Mouse (Mus musculus): Measurements from ENCODE around the gene 1700020D05Rik. TPM values are rescaled to one million over a fixed set of nuclear protein-coding genes. Genes with fewer than 3 reads are reported as not detected.
A peak's percentile ranks its signal among the peaks of the same experiment; 100 is the strongest.

The 1700020D05Rik gene
- total and polyA plus RNA-seq, 3 experiments, result 0.23 to 0.34 TPM; not detected in 1

DNA sequence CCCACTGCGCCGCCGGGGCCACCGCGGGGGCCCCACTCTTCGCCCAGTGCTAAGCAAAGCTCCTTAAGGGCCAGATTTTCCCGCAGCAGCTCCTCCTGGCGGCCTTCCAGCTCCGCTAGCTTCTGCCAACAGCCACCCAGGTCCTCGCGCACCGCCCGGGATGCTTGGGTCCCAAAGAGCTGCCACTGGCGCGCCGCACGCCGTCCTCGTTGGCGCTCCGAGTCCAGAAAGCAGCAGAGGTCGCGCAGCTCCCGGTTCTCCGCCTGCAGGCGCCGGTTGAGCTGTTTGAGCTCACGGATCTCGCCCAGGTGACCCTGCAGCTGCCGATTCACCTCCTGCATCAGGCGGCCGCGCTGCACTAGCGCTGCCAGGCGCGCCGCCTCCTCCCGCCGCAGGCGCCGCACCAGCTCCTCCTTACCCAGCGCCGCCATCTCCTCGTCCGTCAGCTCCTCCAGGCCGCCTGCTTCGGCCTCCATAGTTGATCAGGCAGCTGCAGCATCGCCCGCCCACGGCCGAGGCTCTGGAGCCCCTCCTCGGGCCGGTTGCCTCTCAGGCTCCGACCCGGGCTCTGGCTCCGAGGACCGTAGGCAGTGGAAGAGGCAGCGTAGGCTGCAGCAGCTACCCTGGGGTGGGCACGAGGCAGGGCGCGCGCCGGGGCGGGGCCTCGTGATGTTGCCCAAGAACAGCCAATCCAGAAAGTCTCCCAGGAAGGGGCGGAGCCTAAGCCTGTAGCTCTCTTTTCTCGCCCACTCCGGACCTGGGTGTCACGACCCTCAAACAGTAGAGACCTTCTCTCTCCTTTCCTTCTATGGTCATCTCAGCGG is 46.5 kb downstream of the 1700020D05Rik start (continued):
- no peak for TF ChIP-seq IRF4 (IDR thresholded peaks at IDR 0.05; ENCODE audit: low read depth, low read length)
- TF ChIP-seq RCOR1 (conservative IDR thresholded peaks at IDR 0.05; ENCODE audit: low read depth, low read length), result no peak
- no peak for TF ChIP-seq RAD21 (IDR thresholded peaks at IDR 0.05; ENCODE audit: low read depth, low read length)
- TF ChIP-seq HCFC1 (IDR thresholded peaks at IDR 0.05; ENCODE audit: low read depth, low read length), result no peak; the same call in 1 of the 2 replicates
- TF ChIP-seq NRF1 (IDR thresholded peaks at IDR 0.05; ENCODE audit: low read depth, low read length), result peak; percentile 23; the same call in 1 of the 2 replicates
- peak; percentile 66 for TF ChIP-seq TBP (conservative IDR thresholded peaks at IDR 0.05; ENCODE audit: low read depth, low read length)
- no peak for TF ChIP-seq ZC3H11A (IDR thresholded peaks at IDR 0.05; ENCODE audit: low read depth, low read length)
- TF ChIP-seq SIN3A (IDR thresholded peaks at IDR 0.05; ENCODE audit: low read length), result no peak
- TF ChIP-seq USF2 (conservative IDR thresholded peaks at IDR 0.05; ENCODE audit: low read depth, low read length), result no peak
- peak; percentile 36; the same call in 1 of the 2 replicates for TF ChIP-seq TCF12 (IDR thresholded peaks at IDR 0.05; ENCODE audit: low read depth, low read length)
- TF ChIP-seq PAX5 (IDR thresholded peaks at IDR 0.05; ENCODE audit: low read length), result no peak
- no peak for TF ChIP-seq CHD2 (IDR thresholded peaks at IDR 0.05; ENCODE audit: low read length)
- no peak for TF ChIP-seq ZKSCAN1 (IDR thresholded peaks at IDR 0.05; ENCODE audit: borderline replicate concordance, low read depth, low read length)
- peak; percentile 66; the same call in 1 of the 2 replicates for TF ChIP-seq MXI1 (IDR thresholded peaks at IDR 0.05; ENCODE audit: low read depth, low read length)
- no peak; the same call in 1 of the 2 replicates for TF ChIP-seq BHLHE40 (IDR thresholded peaks at IDR 0.05; ENCODE audit: low read depth, low read length)

DNA sequence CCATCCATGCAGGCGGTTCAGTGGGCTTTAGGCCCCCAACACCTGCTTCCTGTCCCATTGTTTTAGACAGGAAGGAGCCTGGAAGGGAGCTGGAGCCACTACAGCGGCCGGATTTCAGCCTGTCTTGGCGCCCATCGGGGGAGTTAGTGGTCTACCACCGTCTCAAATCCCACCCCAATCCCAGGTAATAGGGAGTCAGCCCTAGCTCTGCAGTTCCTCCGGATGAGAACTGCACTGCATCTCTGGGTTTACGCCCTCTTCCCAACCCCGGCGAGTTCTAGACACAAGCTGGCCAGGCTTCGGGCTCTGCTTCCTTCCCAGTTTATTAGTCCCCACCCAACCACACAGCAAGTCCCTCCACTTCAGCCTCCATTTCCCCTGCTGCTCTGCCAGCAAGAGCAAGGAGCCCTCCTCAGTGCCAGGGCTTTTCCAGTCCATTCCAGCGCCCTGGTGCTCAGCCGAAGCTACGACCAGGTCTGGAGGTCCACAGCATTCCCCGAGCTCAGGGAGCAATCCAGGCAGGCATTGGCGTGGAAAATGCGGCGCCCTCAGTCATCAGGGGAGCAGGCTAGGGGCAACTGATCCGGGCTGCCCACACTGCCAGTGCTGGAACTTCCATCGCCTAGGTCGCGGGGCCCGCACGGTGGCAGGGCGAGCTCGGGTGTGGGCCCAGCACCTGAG is 47.2 kb downstream of the 1700020D05Rik start:
- peaks cover 8 to 29% of the 10 kb centered on the region in 2 experiments; a peak in 3 of 4 replicates for H3K4me1 ChIP-seq (ENCODE audit: control insufficient read depth in 1 of 2, insufficient read depth in 2 of 2)

More for the DNA sequence above, 47.2 kb downstream of the 1700020D05Rik start:
- TF ChIP-seq ZKSCAN1 (IDR thresholded peaks at IDR 0.05; ENCODE audit: borderline replicate concordance, low read depth, low read length), result no peak
- no peak for TF ChIP-seq MXI1 (IDR thresholded peaks at IDR 0.05; ENCODE audit: low read depth, low read length)
- no peak for TF ChIP-seq USF2 (conservative IDR thresholded peaks at IDR 0.05; ENCODE audit: low read depth, low read length)
- TF ChIP-seq HCFC1 (IDR thresholded peaks at IDR 0.05; ENCODE audit: low read depth, low read length), result no peak
- no peak for TF ChIP-seq KAT2A (IDR thresholded peaks at IDR 0.05; ENCODE audit: insufficient replicate concordance, low read length)
- no peak for TF ChIP-seq USF1 (IDR thresholded peaks at IDR 0.05; ENCODE audit: low read depth, low read length)
- TF ChIP-seq UBTF (IDR thresholded peaks at IDR 0.05; ENCODE audit: low read depth, low read length), result no peak
- no peak for TF ChIP-seq ETS1 (conservative IDR thresholded peaks at IDR 0.05; ENCODE audit: low read depth, low read length)
- TF ChIP-seq BHLHE40 (IDR thresholded peaks at IDR 0.05; ENCODE audit: low read depth, low read length), result no peak
- no peak for TF ChIP-seq NELFE (IDR thresholded peaks at IDR 0.05; ENCODE audit: low read depth, low read length)
- TF ChIP-seq CTCF (conservative IDR thresholded peaks at IDR 0.05 in 1 of 2, IDR thresholded peaks at IDR 0.05 in 1 of 2; ENCODE audit: low read depth in 2 of 2, low read length in 2 of 2), result no peak
- TF ChIP-seq E2F4 (IDR thresholded peaks at IDR 0.05; ENCODE audit: insufficient replicate concordance, low read depth, low read length), result no peak
- no peak for TF ChIP-seq MAFK (IDR thresholded peaks at IDR 0.05; ENCODE audit: insufficient replicate concordance, low read length)
- no peak for TF ChIP-seq MEF2A (IDR thresholded peaks at IDR 0.05; ENCODE audit: borderline replicate concordance, low read depth, low read length)
- no peak for TF ChIP-seq RCOR1 (conservative IDR thresholded peaks at IDR 0.05; ENCODE audit: low read depth, low read length)
- no peak for TF ChIP-seq ELF1 (IDR thresholded peaks at IDR 0.05; ENCODE audit: low read depth, low read length)
- TF ChIP-seq MYC (IDR thresholded peaks at IDR 0.05; ENCODE audit: low read depth, low read length), result no peak
- TF ChIP-seq GABPA (IDR thresholded peaks at IDR 0.05; ENCODE audit: insufficient replicate concordance, low read depth, low read length), result no peak
- in situ Hi-C loops (cut with MboI; ENCODE audit: low pct_ligation_motif_present, low pct_unique_long_range_greater_than_20kb, low sequenced_read_pairs), result loop anchor here (5.0 kb wide), 1 partner anchor 36 kb away; the partner anchor contains the start of gene Cfl1
- Histone ChIP-seq H3K27me3 (replicated peaks) (peaks cover 7% of the 10 kb centered on the region), H3K4me2 (ENCODE audit: insufficient read depth, low read depth, poor library complexity, severe bottlenecking) (peak overlapping the region; percentile 86), H3K9ac (ENCODE audit: insufficient read depth, low read depth) (peak overlapping the region; percentile 85), H3K36me3 (replicated peaks in 1 of 2; ENCODE audit: control insufficient read depth in 1 of 2, insufficient read depth in 1 of 2, low read length in 1 of 2) (peaks cover 0 to 20% of the 10 kb centered on the region in 2 experiments), H3K9me3 (replicated peaks; ENCODE audit: low read length) (no peaks in the 10 kb centered on the region), H3K79me2 (replicated peaks; ENCODE audit: control insufficient read depth, extremely low read depth, insufficient read depth, poor library complexity, severe bottlenecking) (peaks cover 12% of the 10 kb centered on the region), H3K27ac (ENCODE audit: insufficient read depth, low read depth) (no peak overlapping the region), H3K4me3 (replicated peaks in 1 of 3; ENCODE audit: low read depth in 2 of 3, low read length in 2 of 3, poor library complexity in 1 of 3) (peak overlapping the region; percentile 56 to 91 (median 77))
- no peak for DNase-seq (ENCODE audit: extremely low read depth)
- dilution Hi-C loops (cut with MboI; ENCODE audit: extremely low pct_ligation_motif_present, extremely low pct_unique_long_range_greater_than_20kb, low sequenced_read_pairs), result no loop called here
